Comparison of ENCODE assay signal across 21 mouse cellular contexts in the genomic region with DNA sequence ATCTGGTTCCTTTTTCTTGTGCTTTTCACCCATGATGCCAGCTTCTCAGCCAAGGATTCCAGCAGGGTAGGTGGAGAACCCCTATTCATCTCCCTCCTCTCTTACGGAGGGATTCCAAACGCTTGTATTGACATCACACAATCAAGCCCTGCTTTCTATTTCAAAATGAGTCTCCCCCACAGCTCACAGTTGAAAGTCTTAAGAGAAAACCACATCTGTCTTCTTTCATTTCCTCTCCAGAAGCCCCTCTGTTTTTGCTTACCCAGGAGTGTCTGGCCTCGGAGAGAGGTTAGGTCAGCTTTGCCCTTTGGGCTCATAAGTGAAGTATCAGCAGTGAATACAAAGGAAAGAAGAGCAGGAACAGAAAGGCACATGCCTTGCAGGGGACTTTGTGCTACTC. TPM values are rescaled to one million over a fixed set of nuclear protein-coding genes. Genes with fewer than 3 reads are reported as not detected.
"Had no signal": no experiment of that assay in that cellular context is flagged by ENCODE, and none has a peak within 500 bp of the region (broad histone marks: within the 10 kb centered on the region; RNA-seq: fewer than 3 reads in every experiment).

No protein-coding gene starts in this region.

- H3K27ac ChIP-seq: intestine, embryonic 15.5 days; layer of hippocampus, adult 2 months; liver, embryonic 15.5 days; midbrain, embryonic 12.5 days had no signal

- H3K4me3 ChIP-seq: intestine, embryonic 15.5 days; layer of hippocampus, adult 2 months; liver, embryonic 15.5 days; megakaryocyte, embryonic 14.5 days; midbrain, embryonic 12.5 days had no signal

- H3K27me3 ChIP-seq: intestine, embryonic 15.5 days; liver, embryonic 15.5 days; megakaryocyte, embryonic 14.5 days; midbrain, embryonic 12.5 days had no signal

- ATAC-seq: intestine, embryonic 15.5 days; lung, postnatal 0 days; midbrain, embryonic 16.5 days had no signal

- H3K4me1 ChIP-seq: intestine, embryonic 15.5 days; liver, embryonic 15.5 days; megakaryocyte, embryonic 14.5 days; midbrain, embryonic 12.5 days had no signal

- DNase-seq: kidney, adult 18-20 months; kidney, postnatal 10 days; kidney, postnatal 4 days; lung, adult 2 months; lung, postnatal 36 days; right cerebral cortex, postnatal 14 days; thymus, postnatal 25 days had no signal

- H3K9me3 ChIP-seq: intestine, embryonic 15.5 days; liver, embryonic 15.5 days; megakaryocyte, embryonic 14.5 days; midbrain, embryonic 12.5 days had no signal

- H3K4me2 ChIP-seq: intestine, embryonic 15.5 days; liver, embryonic 11.5 days; liver, embryonic 15.5 days; midbrain, embryonic 12.5 days had no signal

- H3K9ac ChIP-seq: intestine, embryonic 15.5 days; liver, embryonic 15.5 days; midbrain, embryonic 12.5 days had no signal

- H3K36me3 ChIP-seq: intestine, embryonic 15.5 days; liver, embryonic 15.5 days; midbrain, embryonic 12.5 days had no signal

RNA-seq across cellular contexts. Expression of gene Il12b, which starts 17.7 kb away (rescaled TPM):
- total RNA-seq: layer of hippocampus, adult 2 months; layer of hippocampus, postnatal 25 days; left cerebral cortex, adult 8-10 months; left cerebral cortex, postnatal 36 days had no signal
- polyA plus RNA-seq: intestine, embryonic 15.5 days; kidney, embryonic 14.5 days; liver, embryonic 11.5 days; liver, embryonic 15.5 days; midbrain, embryonic 12.5 days; midbrain, embryonic 16.5 days; neural tube, embryonic 14.5 days; stomach, embryonic 16.5 days had no signal
